Mouse (Mus musculus) heart, postnatal 0 days (tissue): ENCODE data around the gene Evi5. TPM values are rescaled to one million over a fixed set of nuclear protein-coding genes. Genes with fewer than 3 reads are reported as not detected.

Experiments
- ATAC-seq: fragments of 200-750 bp; cut with Nextera tagmentation; 2 replicates; pipeline ENCODE4 v1.8.0; 2017; ENCODE audit warnings: low read depth, moderate number of reproducible peaks, moderate library complexity; ENCODE audit not compliant: insufficient read depth
- DNase-seq: peaks from one replicate; pipeline ENCODE4 v3.0.0-alpha.2; 2016; ENCODE audit warnings: low spot score
- H3K27ac ChIP-seq: fragments of 300-500 bp; sonication (generic); 2 replicates; pipeline ENCODE4 v1.5.1; 2014; ENCODE audit warnings: low read depth, mild to moderate bottlenecking
- H3K27me3 ChIP-seq: fragments of 300-500 bp; sonication (generic); 2 replicates; pipeline ENCODE4 v1.6.1; 2014; ENCODE audit warnings: low read length, mixed read lengths; ENCODE audit not compliant: control insufficient read depth, insufficient read depth
- H3K36me3 ChIP-seq: fragments of 300-500 bp; sonication (generic); replicated peaks from 2 replicates; pipeline ENCODE4 v1.6.1; 2014; ENCODE audit warnings: low read length, mixed read lengths; ENCODE audit not compliant: control insufficient read depth, insufficient read depth
- H3K4me1 ChIP-seq: fragments of 300-500 bp; sonication (generic); 2 replicates; pipeline ENCODE4 v1.6.1; 2014; ENCODE audit warnings: antibody characterized with exemption; ENCODE audit not compliant: control insufficient read depth, insufficient read depth
- H3K4me2 ChIP-seq: fragments of 300-500 bp; sonication (generic); 2 replicates; pipeline ENCODE4 v1.6.1; 2014; ENCODE audit warnings: low read depth, mild to moderate bottlenecking, low read length, moderate library complexity
- H3K4me3 ChIP-seq: fragments of 300-500 bp; sonication (generic); 2 replicates; pipeline ENCODE4 v1.5.1; 2014; ENCODE audit warnings: low read depth, low read length
- H3K9ac ChIP-seq: fragments of 300-500 bp; sonication (generic); replicated peaks from 2 replicates; pipeline ENCODE4 v1.6.1; 2014; ENCODE audit warnings: low read depth, low read length, mixed read lengths
- H3K9me3 ChIP-seq: fragments of 300-500 bp; sonication (generic); replicated peaks from 2 replicates; pipeline ENCODE4 v1.6.1; 2016; ENCODE audit warnings: low read length; ENCODE audit not compliant: control insufficient read depth
- CTCF ChIP-seq: IDR thresholded peaks from 2 replicates; pipeline ENCODE4 v1.5.1; 2016; ENCODE audit warnings: antibody characterized with exemption, control low read depth, low read depth
- EP300 ChIP-seq: IDR thresholded peaks from 2 replicates; pipeline ENCODE4 v1.6.1; 2016; ENCODE audit warnings: antibody characterized with exemption, low read depth
- WGBS: fragments of 180-500 bp; shearing (Covaris S2); extraction: QIAGEN DNeasy Blood & Tissue Kit; methylation state at CpG from one replicate; pipeline ENCODE4 v1.1.7; 2014; 5-methylcytosine and 5-hydroxymethylcytosine counted together
- polyA plus RNA-seq: library from polyadenylated mRNA; unstranded; fragments of >200 nt; fragmentation: Nextera tagmentation; extraction: Ambion mirVana; gene quantifications from 2 replicates; pipeline ENCODE4 v1.2.1, GENCODE M21; 2015
- total RNA-seq: library from RNA; depleted of rRNA; stranded (reverse); fragments of >200 nt; gene quantifications from 2 replicates; pipeline ENCODE4 v1.2.3, GENCODE M21; 2014; ENCODE audit warnings: low replicate concordance

Evi5 gene
- total and polyA plus RNA-seq, 2 experiments from 2014 or later, result 38.4 to 66.6 TPM

DNA sequence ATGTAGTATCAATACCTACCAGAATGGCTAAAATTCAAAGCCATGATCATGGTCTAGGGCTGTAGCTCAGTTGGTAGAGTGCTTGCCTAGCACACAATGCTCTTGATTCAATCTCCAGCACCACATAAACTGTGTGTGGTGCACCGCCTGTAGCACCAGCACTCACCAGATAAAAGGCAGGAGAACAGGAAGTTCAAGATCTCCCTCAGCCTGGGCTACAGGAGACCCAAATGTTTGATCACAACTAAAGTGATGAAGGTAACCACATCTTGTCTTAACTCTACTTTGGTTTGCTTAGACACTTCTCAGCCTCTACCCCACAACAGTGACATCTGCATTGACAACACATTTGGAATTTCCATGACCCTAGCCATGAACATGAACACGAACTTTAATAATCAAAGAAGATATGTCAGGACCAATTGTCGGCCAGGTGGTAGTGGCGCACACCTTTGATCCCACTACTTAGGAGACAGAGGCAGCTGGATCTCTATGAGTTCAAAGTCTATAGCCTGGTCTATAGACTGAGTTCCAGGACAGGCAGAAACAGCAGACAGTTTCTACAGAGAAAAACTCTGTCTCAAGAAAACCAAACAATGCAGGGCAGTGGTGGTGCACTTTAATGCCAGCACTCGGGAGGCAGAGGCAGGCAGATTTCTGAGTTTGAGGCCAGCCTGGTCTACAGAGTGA is 34.2 kb downstream of the Evi5 start:
- Histone ChIP-seq H3K9me3 (no peaks in the 10 kb centered on the region), H3K9ac (no peak overlapping the region), H3K27me3 (no peaks in the 10 kb centered on the region), H3K36me3 (0 out of 2 replicates have a peak, but pooled peaks cover 13% of the 10 kb centered on the region), H3K27ac (no peak overlapping the region), H3K4me1 (peaks cover 8% of the 10 kb centered on the region), H3K4me2 (no peak overlapping the region), H3K4me3 (no peak overlapping the region)
- no peak for ATAC-seq
- 89% methylated on average over 5 of the region's 5 CpGs for WGBS
- DNase-seq, result no peak
- TF ChIP-seq CTCF (no peak), EP300 (no peak)

DNA sequence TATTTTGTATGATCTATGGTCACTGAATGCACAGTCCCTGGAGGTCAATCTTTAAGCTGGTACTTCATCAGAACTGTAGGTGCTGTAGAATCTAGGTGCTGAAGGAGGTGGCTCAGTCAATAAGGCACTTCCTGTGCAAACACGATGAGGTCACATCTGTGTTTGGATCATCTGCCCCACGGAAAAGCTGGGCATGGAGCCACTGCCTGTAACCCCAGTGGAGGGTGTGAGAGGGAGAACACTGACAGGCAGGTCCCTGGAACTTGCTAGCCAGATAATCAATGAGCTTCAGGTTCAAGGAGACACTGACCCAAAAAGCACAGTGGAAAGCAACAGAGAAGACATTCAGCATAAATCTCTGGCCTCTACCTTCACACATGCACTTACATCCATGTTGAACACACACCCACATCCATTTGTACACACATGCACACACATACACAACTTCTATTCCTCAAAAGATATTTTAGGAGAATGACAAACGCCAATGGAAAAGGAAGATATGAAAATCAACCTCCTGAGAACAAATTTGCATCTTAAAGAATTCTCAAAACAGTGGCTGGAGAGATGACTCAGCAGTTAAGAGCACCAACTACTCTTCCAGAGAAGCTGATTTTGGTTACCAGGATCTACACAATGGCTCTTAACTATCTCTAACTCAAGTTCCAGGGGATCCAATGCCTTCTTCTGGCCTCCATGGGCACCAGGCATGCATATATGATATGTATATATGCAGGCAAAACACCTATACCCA is 35.8 kb downstream of the Evi5 start:
- Histone ChIP-seq H3K4me3 (no peak overlapping the region), H3K9ac (no peak overlapping the region), H3K4me2 (no peak overlapping the region), H3K9me3 (no peaks in the 10 kb centered on the region), H3K4me1 (peaks cover 9% of the 10 kb centered on the region), H3K27ac (peak overlapping the region; percentile 43), H3K27me3 (no peaks in the 10 kb centered on the region), H3K36me3 (0 out of 2 replicates have a peak, but pooled peaks cover 13% of the 10 kb centered on the region)
- TF ChIP-seq CTCF (no peak), EP300 (no peak)
- peak; percentile 75; the same call in 1 of the 2 replicates for ATAC-seq
- WGBS, result 9% methylated on average over 3 of the region's 3 CpGs
- DNase-seq, result peak; percentile 19

DNA sequence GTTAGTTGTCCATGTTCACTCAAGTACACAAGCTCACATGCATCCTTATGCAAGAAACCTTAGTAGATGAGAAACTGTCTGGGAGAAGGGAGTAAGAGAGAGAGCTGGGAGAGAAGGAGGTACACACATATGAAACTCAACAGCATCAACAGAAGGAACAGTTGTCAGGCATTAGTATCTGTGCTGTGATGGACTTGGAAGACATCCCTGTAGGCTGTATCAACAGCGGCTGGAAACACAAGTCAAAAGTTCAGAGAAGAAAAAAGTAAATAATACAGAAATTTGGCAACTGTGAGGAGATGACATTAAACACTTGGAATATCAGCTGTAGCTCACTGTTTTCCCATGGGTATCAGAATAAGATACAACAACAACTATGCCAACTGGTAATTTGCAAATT is 40.6 kb downstream of the Evi5 start:
- no peaks in the 10 kb centered on the region for H3K27me3 ChIP-seq
- peaks cover 5% of the 10 kb centered on the region; the same call in 1 of the 2 replicates for H3K9me3 ChIP-seq
- no peak overlapping the region for H3K4me3 ChIP-seq
- no peak overlapping the region for H3K4me2 ChIP-seq
- H3K9ac ChIP-seq, result no peak overlapping the region
- 38% methylated on average over 1 of the region's 1 CpGs for WGBS
- peaks cover 22% of the 10 kb centered on the region for H3K4me1 ChIP-seq
- ATAC-seq (no peak), DNase-seq (no peak)
- TF ChIP-seq CTCF (no peak), EP300 (no peak)
- H3K27ac ChIP-seq, result no peak overlapping the region
- peaks cover 8% of the 10 kb centered on the region for H3K36me3 ChIP-seq

DNA sequence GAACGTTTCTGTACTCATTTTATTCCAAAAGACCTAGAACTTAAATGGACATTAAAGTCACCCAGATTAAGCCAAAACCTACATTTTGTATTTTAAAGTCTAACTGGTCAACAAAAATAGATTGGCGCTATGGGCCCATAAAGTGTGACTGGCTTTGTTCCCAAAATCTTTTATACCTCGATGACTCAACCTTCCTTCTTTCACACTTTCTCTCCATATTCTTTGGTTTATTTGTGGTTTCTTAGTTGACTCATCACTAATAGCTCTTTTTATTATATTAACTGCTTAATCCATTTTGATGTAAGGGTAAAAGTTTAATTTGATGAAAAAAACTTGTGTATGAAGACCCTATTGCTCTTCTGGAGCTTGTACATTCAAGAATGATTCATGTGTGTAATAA is 43.6 kb downstream of the Evi5 start:
- WGBS, result 85% methylated on average over 3 of the region's 3 CpGs
- peaks cover 5% of the 10 kb centered on the region; the same call in 1 of the 2 replicates for H3K9me3 ChIP-seq
- TF ChIP-seq CTCF (no peak), EP300 (no peak)
- 0 out of 2 replicates have a peak, but pooled peaks cover 15% of the 10 kb centered on the region for H3K4me1 ChIP-seq
- no peak overlapping the region for H3K27ac ChIP-seq
- ATAC-seq, result no peak
- peaks cover 8% of the 10 kb centered on the region for H3K36me3 ChIP-seq
- H3K27me3 ChIP-seq, result no peaks in the 10 kb centered on the region
- H3K4me2 ChIP-seq, result no peak overlapping the region
- no peak for DNase-seq
- H3K9ac ChIP-seq, result no peak overlapping the region
- no peak overlapping the region for H3K4me3 ChIP-seq

DNA sequence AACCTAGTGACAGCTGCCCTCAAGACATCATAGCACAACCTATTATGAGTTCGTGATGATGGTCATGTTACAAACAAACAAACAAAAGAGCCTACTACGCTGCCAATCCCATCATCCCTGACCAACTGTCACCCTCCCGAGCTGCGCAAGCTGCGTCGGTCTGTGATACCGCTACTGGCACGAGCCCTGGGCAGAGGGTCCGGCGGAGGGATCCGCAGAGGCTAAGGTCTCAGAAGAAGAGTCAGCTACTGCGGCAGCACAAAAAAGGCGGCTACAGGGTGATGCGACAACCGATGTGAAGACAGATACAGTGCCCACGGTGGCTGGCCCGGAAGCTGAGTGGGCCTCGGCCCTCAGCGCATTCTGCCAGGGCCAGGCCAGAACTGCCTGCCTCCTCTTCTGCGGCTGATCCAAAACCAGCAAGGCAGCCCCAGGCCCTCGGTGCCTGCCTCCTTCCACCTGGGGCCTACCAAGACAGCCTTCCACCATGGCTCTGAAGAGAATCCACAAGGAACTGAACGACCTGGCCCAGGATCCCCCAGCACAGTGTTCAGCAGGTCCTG is 44.8 kb downstream of the Evi5 start, which contains the start of gene Ube2d2b:
TSS of gene Ube2d2b (plus strand) at position 102 of the 563 bp plus-strand sequence.
- no peak within 1 kb of the TSS for H3K9ac ChIP-seq
- peaks cover 18% of the 10 kb centered on the region; the same call in 1 of the 2 replicates for H3K4me1 ChIP-seq
- H3K27ac ChIP-seq, result no peak within 1 kb of the TSS
- 93% methylated on average over 22 of the region's 22 CpGs for WGBS
- H3K4me2 ChIP-seq, result no peak within 1 kb of the TSS
- H3K4me3 ChIP-seq, result no peak within 1 kb of the TSS
- peaks cover 8% of the 10 kb centered on the region for H3K36me3 ChIP-seq
- ATAC-seq, result no peak
- no peak for DNase-seq
- no peak for TF ChIP-seq EP300
- TF ChIP-seq CTCF, result no peak
- peaks cover 5% of the 10 kb centered on the region; the same call in 1 of the 2 replicates for H3K9me3 ChIP-seq
- H3K27me3 ChIP-seq, result no peaks in the 10 kb centered on the region
